ENCODE assay signal across 8 mouse cellular contexts in genomic region chr3:81036151-81036553, GRCm38 (mm10). TPM values are rescaled to one million over a fixed set of nuclear protein-coding genes. Genes with fewer than 3 reads are reported as not detected.
DNase-seq lines count a peak whose midpoint lies in the region; ATAC-seq and TF ChIP-seq lines count a peak whose summit lies in the region.

Gene Pdgfc (plus strand): TSS chr3:81036416.

- H3K4me1 ChIP-seq in brown adipose tissue, adult 24 weeks (ENCODE audit: control insufficient read depth, insufficient read depth, insufficient read length, low read length) = no peaks in the 10 kb centered on the region; the same call in 1 of the 2 replicates
- peaks cover 16% of the 10 kb centered on the region for H3K4me1 ChIP-seq in hindbrain, embryonic 13.5 days (replicated peaks)
- peaks cover 10% of the 10 kb centered on the region for H3K4me1 ChIP-seq in midbrain, embryonic 16.5 days (ENCODE audit: control insufficient read depth, insufficient read depth, low read length)

- H3K27me3 ChIP-seq in hindbrain, embryonic 13.5 days = no peaks in the 10 kb centered on the region
- no peaks in the 10 kb centered on the region for H3K27me3 ChIP-seq in midbrain, embryonic 16.5 days (ENCODE audit: control insufficient read depth, insufficient read depth, low read depth, low read length)

- ATAC-seq in hindbrain, embryonic 13.5 days (ENCODE audit: low FRiP score) = peak; percentile 79; the same call in 1 of the 2 replicates
- peak; percentile 71 for ATAC-seq in midbrain, embryonic 16.5 days

- DNase-seq in left cerebral cortex, adult 2 months (ENCODE audit: extremely low spot score in 1 of 2, low spot score in 2 of 2) = no peak
- no peak for DNase-seq in left cerebral cortex, postnatal 36 days (ENCODE audit: low spot score in 2 of 2)
- no peak for DNase-seq in frontal cortex, postnatal 10 days (ENCODE audit: low spot score in 2 of 2)
- DNase-seq in left cerebral cortex, adult 8-10 months (ENCODE audit: low spot score in 2 of 2) = no peak
- DNase-seq in kidney, postnatal 4 days = no peak

- H3K27ac ChIP-seq in left cerebral cortex, adult 2 months = peak within 1 kb of the TSS; percentile 87
- H3K27ac ChIP-seq in brown adipose tissue, adult 24 weeks (replicated peaks; ENCODE audit: low read depth, low read length) = peak within 1 kb of the TSS; percentile 70
- peak within 1 kb of the TSS; percentile 77 for H3K27ac ChIP-seq in hindbrain, embryonic 13.5 days
- H3K27ac ChIP-seq in midbrain, embryonic 16.5 days (ENCODE audit: low read length) = peak within 1 kb of the TSS; percentile 75

- H3K36me3 ChIP-seq in hindbrain, embryonic 13.5 days = no peaks in the 10 kb centered on the region
- H3K36me3 ChIP-seq in midbrain, embryonic 16.5 days (ENCODE audit: control insufficient read depth, insufficient read depth, low read length) = no peaks in the 10 kb centered on the region

- peak within 1 kb of the TSS; percentile 78 for H3K9ac ChIP-seq in hindbrain, embryonic 13.5 days
- peak within 1 kb of the TSS; percentile 78 for H3K9ac ChIP-seq in midbrain, embryonic 16.5 days (ENCODE audit: low read depth, low read length)

- 2% methylated on average over 13 of the region's 17 CpGs for WGBS in hindbrain, embryonic 13.5 days
- 2% methylated on average over 16 of the region's 17 CpGs for WGBS in midbrain, embryonic 16.5 days

- no peaks in the 10 kb centered on the region for H3K9me3 ChIP-seq in hindbrain, embryonic 13.5 days
- H3K9me3 ChIP-seq in midbrain, embryonic 16.5 days (replicated peaks; ENCODE audit: control insufficient read depth, low read length, poor library complexity, severe bottlenecking) = no peaks in the 10 kb centered on the region

- intact Hi-C loops in left cerebral cortex, adult 2 months (cut with DNase I) = loop anchor here (2.0 to 10.0 kb wide), 4 partner anchors 77 to 951 kb away; partner anchors contain the start of gene Gria2
- intact Hi-C loops in left cerebral cortex, postnatal 36 days (cut with DNase I) = loop anchor here (5.0 to 10.0 kb wide), 6 partner anchors 74 to 891 kb away; partner anchors contain the start of genes Glrb and Gria2

- TF ChIP-seq CTCF in left cerebral cortex, adult 2 months (IDR thresholded peaks at IDR 0.05) = no peak; the same call in 1 of the 2 replicates

- peak within 1 kb of the TSS; percentile 90 for H3K4me3 ChIP-seq in left cerebral cortex, adult 2 months
- peak within 1 kb of the TSS; percentile 91 for H3K4me3 ChIP-seq in brown adipose tissue, adult 24 weeks (ENCODE audit: insufficient read depth, low read depth, low read length)
- H3K4me3 ChIP-seq in hindbrain, embryonic 13.5 days = peak within 1 kb of the TSS; percentile 77
- peak within 1 kb of the TSS; percentile 88 for H3K4me3 ChIP-seq in midbrain, embryonic 16.5 days (ENCODE audit: low read depth, low read length)

- H3K4me2 ChIP-seq in hindbrain, embryonic 13.5 days = peak within 1 kb of the TSS; percentile 93
- peak within 1 kb of the TSS; percentile 98 for H3K4me2 ChIP-seq in midbrain, embryonic 16.5 days (ENCODE audit: low read length)

RNA-seq across cellular contexts. Expression of gene Pdgfc, which starts in this region (rescaled TPM):
- total RNA-seq in left cerebral cortex, adult 2 months (2021) = 1 to 10 TPM; 8.2 to 8.7 TPM
- 1 to 10 TPM; 7.3 to 9.6 TPM for total RNA-seq in left cerebral cortex, postnatal 36 days (2021)
- 3.1 and 6.2 TPM in 2 replicates for polyA plus RNA-seq in brown adipose tissue, adult 24 weeks (2012; ENCODE audit: insufficient read depth, insufficient read length, missing spikeins)
- 5.3 and 6.8 TPM in 2 replicates for polyA plus RNA-seq in hindbrain, embryonic 13.5 days (2015; fragmentation: Nextera tagmentation; extraction: Ambion mirVana)
- polyA plus RNA-seq in midbrain, embryonic 16.5 days (2015; fragmentation: Nextera tagmentation; extraction: Ambion mirVana) = 3.7 and 3.9 TPM in 2 replicates
- 1 to 10 TPM; 6.6 to 8.0 (median 7.4) TPM for total RNA-seq in left cerebral cortex, adult 8-10 months (2022)
